Mouse (Mus musculus): ENCODE data around the gene Phldb1. TPM values are rescaled to one million over a fixed set of nuclear protein-coding genes. Genes with fewer than 3 reads are reported as not detected.

The Phldb1 gene
- total RNA-seq, 2 experiments from 2014 or later, result 104 to 123 TPM

GRCm38 (mm10) chr9:44727441-44727840 lies 7.6 kb downstream of the Phldb1 start:
- DNase-seq (ENCODE audit: low spot score in 2 of 2), result no peak

- no peak for DNase-seq (ENCODE audit: low spot score in 2 of 2)
These were observed 8.4 kb downstream of the Phldb1 start for GRCm38 (mm10) chr9:44726431-44727146.

- DNase-seq (ENCODE audit: low spot score in 2 of 2), result no peak
These were observed 10.3 kb downstream of the Phldb1 start for GRCm38 (mm10) chr9:44724665-44725064.

- DNase-seq (ENCODE audit: low spot score in 2 of 2), result peak in 1 of 2 experiments; percentile 73
These were observed 10.8 kb downstream of the Phldb1 start for GRCm38 (mm10) chr9:44724223-44724622.

GRCm38 (mm10) chr9:44723521-44724041 lies 11.4 kb downstream of the Phldb1 start:
- DNase-seq (ENCODE audit: low spot score in 2 of 2), result no peak

- DNase-seq (ENCODE audit: low spot score in 2 of 2), result no peak
These were observed 12.0 kb downstream of the Phldb1 start for GRCm38 (mm10) chr9:44723008-44723407.

GRCm38 (mm10) chr9:44722575-44722974 lies 12.4 kb downstream of the Phldb1 start:
- DNase-seq (ENCODE audit: low spot score in 2 of 2), result no peak

GRCm38 (mm10) chr9:44721877-44722186 lies 13.2 kb downstream of the Phldb1 start:
- no peak for DNase-seq (ENCODE audit: low spot score in 2 of 2)

- DNase-seq (ENCODE audit: low spot score in 2 of 2), result peak; percentile 84 to 87
These were observed 13.7 kb downstream of the Phldb1 start for GRCm38 (mm10) chr9:44721154-44721876.

GRCm38 (mm10) chr9:44720358-44721153 lies 14.4 kb downstream of the Phldb1 start:
- no peak for DNase-seq (ENCODE audit: low spot score in 2 of 2)

- DNase-seq (ENCODE audit: low spot score in 2 of 2), result no peak
These were observed 15.2 kb downstream of the Phldb1 start for GRCm38 (mm10) chr9:44719632-44720357.

- no peak for DNase-seq (ENCODE audit: low spot score in 2 of 2)
These were observed 15.9 kb downstream of the Phldb1 start for GRCm38 (mm10) chr9:44718937-44719631.

- DNase-seq (ENCODE audit: low spot score in 2 of 2), result no peak
These were observed 17.2 kb downstream of the Phldb1 start for GRCm38 (mm10) chr9:44717822-44718242.

GRCm38 (mm10) chr9:44716997-44717821 lies 17.8 kb downstream of the Phldb1 start:
- no peak for DNase-seq (ENCODE audit: low spot score in 2 of 2)

- DNase-seq (ENCODE audit: low spot score in 2 of 2), result no peak
These were observed 19.2 kb downstream of the Phldb1 start for GRCm38 (mm10) chr9:44715705-44716362.

GRCm38 (mm10) chr9:44715109-44715508 lies 19.9 kb downstream of the Phldb1 start:
- peak in 1 of 2 experiments; percentile 9 for DNase-seq (ENCODE audit: low spot score in 2 of 2)

- no peak for DNase-seq (ENCODE audit: low spot score in 2 of 2)
These were observed 21.4 kb downstream of the Phldb1 start for GRCm38 (mm10) chr9:44713574-44713973.

- no peak for DNase-seq (ENCODE audit: low spot score in 2 of 2)
These were observed 21.9 kb downstream of the Phldb1 start for GRCm38 (mm10) chr9:44713080-44713479.

GRCm38 (mm10) chr9:44711602-44712001 lies 23.4 kb downstream of the Phldb1 start:
- DNase-seq (ENCODE audit: low spot score in 2 of 2), result no peak

Data from gastrocnemius, postnatal 4 days (tissue).